Mouse (Mus musculus) kidney, adult 11 months (tissue): ENCODE results near the gene Surf2.
"Not testable (repeated sequence)": the region's sequence is repeated elsewhere in the genome, so short reads cannot be mapped to it uniquely, and the experiment has no call there.

Experiments used
- DNase-seq: peaks from one replicate; pipeline ENCODE4 v3.0.0; 2022

Gene Surf2

GRCm38 (mm10) chr2:26915927-26916728 lies at the start of gene Surf2, which contains the start of gene Surf1:
Surf2 (plus strand) TSS chr2:26916367.
Surf1 (minus strand) TSS chr2:26916530.
- peak; percentile 80 for DNase-seq

GRCm38 (mm10) chr2:26870666-26871065 lies 45.5 kb upstream of the Surf2 start:
- DNase-seq = no peak

GRCm38 (mm10) chr2:26878571-26878970 lies 37.6 kb upstream of the Surf2 start:
- no peak for DNase-seq

GRCm38 (mm10) chr2:26885541-26885940 lies 30.6 kb upstream of the Surf2 start:
- DNase-seq = not testable (repeated sequence)

- DNase-seq = not testable (repeated sequence)
Measured at GRCm38 (mm10) chr2:26886170-26886569, 30.0 kb upstream of the Surf2 start.

- DNase-seq = no peak
Measured at GRCm38 (mm10) chr2:26895898-26896297, 20.3 kb upstream of the Surf2 start.

- DNase-seq = no peak
Measured at GRCm38 (mm10) chr2:26900731-26901130, 15.4 kb upstream of the Surf2 start.

- no peak for DNase-seq
Measured at GRCm38 (mm10) chr2:26901834-26902400, 14.2 kb upstream of the Surf2 start.

- peak; percentile 98 for DNase-seq
Measured at GRCm38 (mm10) chr2:26902467-26903220, 13.5 kb upstream of the Surf2 start, which contains the start of gene Surf6. Surf6 (minus strand) TSS chr2:26902879.

GRCm38 (mm10) chr2:26903311-26903710 lies 12.9 kb upstream of the Surf2 start:
- no peak for DNase-seq

GRCm38 (mm10) chr2:26905936-26906335 lies 10.2 kb upstream of the Surf2 start:
- no peak for DNase-seq

- DNase-seq = no peak
Measured at GRCm38 (mm10) chr2:26906431-26906830, 9.7 kb upstream of the Surf2 start.

- DNase-seq = peak; percentile 49
Measured at GRCm38 (mm10) chr2:26907109-26907508, 9.1 kb upstream of the Surf2 start.

- no peak for DNase-seq
Measured at GRCm38 (mm10) chr2:26908710-26909386, 7.3 kb upstream of the Surf2 start.

GRCm38 (mm10) chr2:26909387-26909784 lies 6.8 kb upstream of the Surf2 start:
- no peak for DNase-seq

GRCm38 (mm10) chr2:26910124-26910993 lies 5.8 kb upstream of the Surf2 start, which contains the start of the genes Med22 and Rpl7a:
Med22 (minus strand) TSS chr2:26910677.
Rpl7a (plus strand) TSS chr2:26910764.
- peak; percentile 98 for DNase-seq

GRCm38 (mm10) chr2:26910994-26911765 lies 5.0 kb upstream of the Surf2 start:
- no peak for DNase-seq

- no peak for DNase-seq
Measured at GRCm38 (mm10) chr2:26912253-26912770, 3.9 kb upstream of the Surf2 start.

GRCm38 (mm10) chr2:26913416-26914147 lies 2.6 kb upstream of the Surf2 start:
- DNase-seq = no peak
